Mouse (Mus musculus) retina, embryonic 14.5 days (tissue): ENCODE data around the gene Slc22a23.

Experiments used
- DNase-seq: peaks from one replicate; pipeline ENCODE4 v3.0.0-alpha.2; 2015; ENCODE audit warnings: low spot score

Gene Slc22a23

DNA sequence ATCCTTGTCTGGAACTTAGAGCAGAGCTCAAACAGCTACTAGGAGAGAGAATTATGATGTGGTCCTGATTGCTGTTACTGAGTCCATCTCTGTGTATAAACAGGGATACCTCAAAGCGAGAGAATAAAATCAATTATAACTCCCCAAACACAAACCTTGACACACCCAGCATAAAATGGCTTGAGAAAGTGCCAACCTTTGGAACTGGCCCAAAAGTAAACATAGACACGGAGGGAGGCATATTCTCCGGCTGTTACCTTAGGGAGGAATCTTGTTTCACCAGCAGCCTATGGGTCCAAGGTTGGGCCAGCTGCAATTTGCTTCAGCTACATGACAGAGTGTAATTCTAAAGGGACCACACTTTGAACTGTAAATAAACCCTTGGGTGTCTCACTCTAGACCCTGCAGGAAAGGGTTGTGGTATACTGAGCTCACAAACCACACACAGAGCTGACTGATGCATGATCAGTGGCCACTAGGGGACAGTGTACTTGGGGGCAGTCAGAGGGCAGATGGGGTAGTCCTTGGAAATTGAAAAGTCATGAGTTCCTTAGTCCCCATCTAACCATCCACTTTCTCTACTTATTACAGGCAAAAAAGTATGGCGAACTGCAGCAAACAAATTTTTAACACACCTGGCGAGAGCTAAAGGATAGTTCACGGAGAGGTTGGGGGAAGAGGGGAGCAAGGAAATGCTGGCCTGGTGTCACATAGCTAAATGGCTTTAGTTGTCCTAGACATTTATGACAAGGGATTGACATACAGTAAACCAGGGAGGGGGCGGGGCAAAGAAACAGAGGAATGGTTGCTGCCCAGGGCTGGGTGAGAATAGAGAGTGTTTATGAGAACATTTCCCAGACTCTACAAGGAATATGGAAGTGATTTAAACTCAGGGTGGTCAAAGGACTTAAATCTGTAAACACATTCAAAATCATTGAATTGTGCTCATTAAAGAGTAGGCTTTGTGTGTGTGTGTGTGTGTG, 45.3 kb downstream of the Slc22a23 start:
- DNase-seq: no peak

- no peak for DNase-seq
Measured at GRCm38 (mm10) chr13:34298674-34299073, 46.3 kb downstream of the Slc22a23 start.

DNA sequence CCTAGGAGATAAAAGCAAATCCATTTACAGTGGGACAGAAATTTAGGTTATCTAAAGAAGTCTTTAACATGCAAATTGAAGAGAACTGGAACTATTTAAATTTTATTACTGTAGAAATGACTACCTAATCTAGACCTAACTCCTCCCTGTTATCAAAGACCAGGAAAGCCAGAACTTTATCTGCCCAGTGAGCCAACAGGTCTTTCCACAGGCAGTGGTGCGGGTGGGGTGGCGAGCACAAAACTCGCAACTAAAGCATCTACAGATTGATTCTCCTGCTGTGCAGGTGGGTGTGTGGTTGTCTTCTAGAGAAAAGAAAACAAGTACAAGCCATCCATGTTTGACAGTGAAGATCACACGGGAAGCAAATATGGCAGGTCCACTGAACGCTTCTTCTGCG, 46.9 kb downstream of the Slc22a23 start:
- DNase-seq: no peak

DNA sequence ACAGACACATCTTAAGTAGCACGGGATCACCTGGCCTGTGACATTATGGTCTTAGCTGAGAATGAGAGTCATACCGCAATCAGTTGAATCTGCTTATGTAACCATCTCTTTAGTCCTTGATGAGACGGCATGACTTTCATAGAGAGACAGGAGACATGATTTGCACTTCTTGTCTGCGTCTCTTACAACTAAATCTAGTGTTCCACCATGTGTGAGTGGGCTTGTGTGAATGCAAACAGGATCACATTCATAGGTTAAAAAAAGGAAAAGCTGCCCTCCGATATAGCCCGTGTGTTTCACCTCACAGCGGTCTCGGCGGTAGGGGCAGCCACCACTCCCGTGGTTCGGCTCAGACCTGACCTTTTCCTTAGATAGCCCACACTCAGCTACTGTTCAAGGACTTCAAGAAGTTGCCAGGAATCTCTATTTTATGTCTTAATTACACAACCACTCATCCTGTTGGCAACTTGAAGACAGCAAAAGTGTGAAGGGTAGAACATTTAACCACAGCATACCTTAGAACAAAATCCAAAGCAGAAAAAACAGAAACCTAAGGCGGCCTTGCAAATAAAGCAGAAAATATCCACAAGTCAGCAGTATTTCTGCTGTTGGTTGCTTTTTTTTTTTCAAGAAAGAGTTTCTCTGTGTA, 49.1 kb downstream of the Slc22a23 start:
- DNase-seq: no peak

- no peak for DNase-seq
Measured at GRCm38 (mm10) chr13:34294212-34294611, 50.8 kb downstream of the Slc22a23 start.

DNA sequence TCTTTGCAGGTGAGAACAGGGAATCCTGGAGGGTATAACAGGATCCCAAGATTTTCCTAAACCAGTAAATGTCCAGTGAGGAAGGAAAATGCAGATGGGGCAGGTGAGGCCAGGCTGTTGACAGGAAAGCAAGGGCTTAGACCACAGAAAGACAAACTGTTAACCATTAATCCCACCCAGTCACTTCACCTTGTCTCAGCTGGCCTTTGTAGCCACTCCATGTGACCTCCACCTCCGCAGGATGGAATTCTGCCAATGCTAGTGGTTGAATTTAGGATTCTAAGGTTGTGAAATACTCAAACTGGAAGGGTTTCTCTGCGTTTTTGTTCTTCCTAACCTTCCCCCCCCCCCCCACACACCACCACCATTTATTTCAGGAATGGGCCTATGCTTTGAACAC, 52.9 kb downstream of the Slc22a23 start:
- no peak for DNase-seq

GRCm38 (mm10) chr13:34290346-34290745, 54.6 kb downstream of the Slc22a23 start:
- DNase-seq: no peak

- DNase-seq: no peak
Measured at GRCm38 (mm10) chr13:34289567-34289966, 55.4 kb downstream of the Slc22a23 start.

GRCm38 (mm10) chr13:34288129-34288528, 56.9 kb downstream of the Slc22a23 start:
- DNase-seq: no peak

- DNase-seq: no peak
Measured at GRCm38 (mm10) chr13:34287601-34288083, 57.3 kb downstream of the Slc22a23 start.

DNA sequence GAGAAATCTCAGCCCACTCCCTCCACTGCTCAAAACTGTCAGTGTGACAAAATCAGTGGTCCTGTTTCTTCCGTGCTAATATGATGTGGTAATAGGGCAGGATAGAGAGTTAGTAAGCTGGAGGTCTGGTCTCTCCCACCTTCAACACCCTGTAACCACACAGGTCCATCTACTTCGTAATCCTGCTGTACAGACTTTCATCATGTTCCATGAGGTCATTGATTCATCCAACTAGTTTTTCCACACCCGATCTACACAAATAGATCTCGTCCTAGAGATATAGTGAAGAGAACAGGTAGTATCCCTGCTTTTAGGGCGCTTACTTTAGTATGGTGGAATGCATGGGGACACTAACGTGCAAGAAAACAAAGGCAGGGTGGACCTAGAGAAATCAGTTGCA, 63.6 kb downstream of the Slc22a23 start:
- DNase-seq: no peak

DNA sequence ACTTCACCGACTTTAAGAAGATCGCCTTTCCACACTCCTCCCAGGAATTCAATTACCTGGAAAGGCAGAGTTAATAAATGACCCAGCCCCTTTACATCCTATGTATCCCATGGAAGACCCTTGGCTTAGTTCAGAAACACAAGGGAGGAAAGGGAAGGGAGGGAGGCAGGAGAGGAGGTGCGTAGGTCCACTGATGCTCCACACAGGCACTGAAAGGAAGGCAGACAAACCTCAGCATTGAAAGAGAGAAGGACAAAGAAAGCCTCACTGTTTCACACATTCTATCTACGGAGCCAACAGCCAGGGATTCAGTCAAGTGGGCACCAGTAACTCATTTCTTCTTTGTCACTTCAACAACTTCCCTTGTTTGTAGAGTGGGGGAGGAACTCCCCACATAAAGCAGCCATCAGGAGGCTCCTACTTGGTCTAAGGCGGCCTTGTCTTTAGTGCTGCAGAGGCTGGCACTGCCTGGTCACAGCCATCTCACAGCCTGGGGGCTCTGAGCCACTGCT, 66.2 kb downstream of the Slc22a23 start:
- no peak for DNase-seq

DNA sequence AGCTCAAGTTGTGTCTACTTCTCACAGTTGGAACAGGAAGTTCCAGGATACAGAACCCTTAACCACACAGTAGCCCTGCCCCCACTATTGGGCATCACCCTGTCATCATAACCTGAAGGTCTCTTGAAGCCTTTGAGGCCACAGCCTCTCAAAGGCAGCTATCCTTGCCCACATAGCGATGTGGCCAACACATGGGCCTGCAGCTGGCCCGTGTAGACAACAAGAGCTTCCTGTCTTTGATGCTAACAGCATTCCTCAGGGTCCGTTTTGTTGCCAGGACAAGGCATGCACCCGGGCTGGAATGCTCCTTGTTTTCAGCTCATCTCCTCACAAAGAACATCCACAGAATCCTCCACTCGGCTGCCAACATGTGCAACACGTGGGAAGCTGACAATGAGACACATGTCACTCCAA, 66.7 kb downstream of the Slc22a23 start:
- DNase-seq: no peak

GRCm38 (mm10) chr13:34277611-34278010, 67.4 kb downstream of the Slc22a23 start:
- no peak for DNase-seq

DNA sequence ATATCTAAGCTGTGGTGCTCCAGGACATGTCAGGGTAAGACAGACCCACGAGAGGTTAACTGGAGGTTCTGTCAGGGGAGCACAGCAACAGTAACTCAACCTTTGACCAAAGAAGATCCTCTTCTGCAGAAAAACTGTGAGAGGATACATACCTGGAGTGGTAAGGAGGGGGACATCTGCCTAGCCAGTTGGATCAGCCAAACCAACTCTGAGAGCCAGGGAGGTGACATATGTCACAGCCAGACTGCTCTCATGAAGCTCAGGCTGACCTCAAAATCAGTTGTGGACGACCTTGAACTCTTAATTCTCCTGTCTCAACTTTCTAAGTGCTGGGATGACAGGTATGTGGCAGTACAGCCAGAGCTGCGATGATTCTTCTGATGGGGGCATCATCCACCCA, 68.0 kb downstream of the Slc22a23 start:
- DNase-seq: no peak

GRCm38 (mm10) chr13:34274890-34275289, 70.1 kb downstream of the Slc22a23 start:
- no peak for DNase-seq

DNA sequence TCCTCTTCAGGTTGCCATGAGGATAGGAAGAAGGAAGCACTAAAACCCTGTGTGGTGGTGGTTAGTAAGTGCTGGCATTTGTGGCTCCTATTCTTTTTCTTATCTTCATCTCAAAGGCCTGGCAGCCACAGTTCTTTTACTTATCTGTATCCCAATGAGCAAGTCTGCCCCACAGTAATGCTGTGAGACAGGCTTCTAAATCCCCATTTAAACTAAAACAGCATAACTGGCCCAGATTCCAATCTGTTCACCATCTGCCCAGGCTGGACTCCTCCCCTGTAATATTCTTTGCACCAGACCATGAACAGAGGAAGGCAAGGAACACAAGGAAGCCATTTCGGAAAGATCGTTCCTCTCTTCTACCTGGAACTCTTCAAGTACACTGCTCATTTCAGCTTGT, 70.6 kb downstream of the Slc22a23 start:
- no peak for DNase-seq

DNA sequence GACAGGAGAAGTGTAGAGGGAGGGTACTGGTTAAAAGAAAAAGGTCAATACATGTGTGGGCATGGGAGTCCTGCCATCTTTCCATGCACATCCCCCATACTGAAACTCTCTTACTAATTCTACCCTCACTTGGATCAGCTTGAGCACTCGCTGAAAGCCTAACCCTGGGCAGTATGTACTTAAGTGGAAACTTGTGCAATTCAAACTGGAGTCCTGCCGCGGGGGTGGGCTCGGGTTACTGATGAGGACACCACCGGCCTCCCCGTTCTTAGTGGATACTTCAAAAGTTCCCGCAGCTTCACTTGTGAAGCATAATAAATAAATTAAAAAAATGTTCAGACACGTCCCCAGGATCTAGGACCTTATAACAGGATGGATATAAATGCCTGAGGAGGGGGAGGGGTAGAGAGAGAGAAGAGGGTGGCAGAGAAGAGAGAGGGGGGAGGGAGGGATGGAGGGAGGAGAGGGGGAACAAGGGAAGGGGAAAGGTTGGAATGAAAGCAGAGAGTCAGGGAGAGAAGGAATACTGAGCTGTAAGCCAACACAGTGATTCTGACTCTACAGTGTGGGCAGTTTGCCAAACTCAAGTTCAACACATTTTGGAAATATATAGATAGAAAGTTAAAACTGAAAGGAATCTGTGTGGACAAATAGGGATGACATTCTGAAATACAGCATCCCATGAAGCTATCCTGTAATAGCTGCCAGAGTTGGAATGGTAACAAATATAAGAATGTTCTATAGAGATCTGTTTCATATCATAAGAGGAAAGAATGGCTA, 72.5 kb downstream of the Slc22a23 start:
- no peak for DNase-seq

- no peak for DNase-seq
Measured at GRCm38 (mm10) chr13:34271665-34272064, 73.3 kb downstream of the Slc22a23 start.

- DNase-seq: no peak
Measured at GRCm38 (mm10) chr13:34270886-34271602, 73.9 kb downstream of the Slc22a23 start.

- no peak for DNase-seq
Measured at GRCm38 (mm10) chr13:34269376-34269991, 75.5 kb downstream of the Slc22a23 start.
